Mouse (Mus musculus) left cerebral cortex, postnatal 36 days (tissue): Measurements from ENCODE around the gene Slc35c2. TPM values are rescaled to one million over a fixed set of nuclear protein-coding genes. Genes with fewer than 3 reads are reported as not detected.

Experiments used
- DNase-seq, 2 experiments: peaks; one replicate each; pipeline ENCODE4 v3.0.0; 2021 to 2022; ENCODE audit warnings: low spot score in 2 of 2, mixed read lengths in 1 of 2
- intact Hi-C: fragments of 180-260 bp; cut with DNase I; formaldehyde crosslinking; loops from one replicate; pipeline ENCODE4 v1.15.1; 2025
- total RNA-seq, 2 experiments: library from RNA; stranded (reverse); gene quantifications; 2 replicates each; pipeline ENCODE4 v1.2.3; 2021

Slc35c2 gene
- total RNA-seq, 2 experiments from 2014 or later: 52.9 to 56.8 TPM

GRCm38 (mm10) chr2:165316204-165316603, 28.5 kb upstream of the Slc35c2 start:
- intact Hi-C loops: loop anchor here (2.0 kb wide), 1 partner anchor 27 kb away; no protein-coding TSS in a partner anchor
- DNase-seq: no peak

DNA sequence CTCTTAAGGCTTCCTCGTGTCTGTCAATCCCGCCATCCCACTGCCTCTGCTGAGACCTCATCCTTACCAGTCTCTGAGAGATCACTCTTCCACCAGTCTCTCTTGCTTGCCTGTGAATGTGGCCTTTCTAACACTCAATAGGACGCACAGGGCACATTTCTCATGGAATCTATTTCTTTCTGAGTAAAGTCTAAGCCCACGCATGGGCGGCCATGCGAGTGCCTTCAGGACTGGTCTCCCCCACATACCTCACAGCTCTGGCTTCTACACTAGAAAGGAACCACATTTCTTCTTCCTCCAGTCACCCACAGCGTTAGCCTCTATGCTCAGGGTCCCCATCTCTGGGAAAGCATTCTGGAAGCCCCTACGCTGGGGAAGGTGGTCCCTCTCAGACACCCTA, 26.5 kb upstream of the Slc35c2 start:
- intact Hi-C loops: no loop called here
- no peak for DNase-seq

DNA sequence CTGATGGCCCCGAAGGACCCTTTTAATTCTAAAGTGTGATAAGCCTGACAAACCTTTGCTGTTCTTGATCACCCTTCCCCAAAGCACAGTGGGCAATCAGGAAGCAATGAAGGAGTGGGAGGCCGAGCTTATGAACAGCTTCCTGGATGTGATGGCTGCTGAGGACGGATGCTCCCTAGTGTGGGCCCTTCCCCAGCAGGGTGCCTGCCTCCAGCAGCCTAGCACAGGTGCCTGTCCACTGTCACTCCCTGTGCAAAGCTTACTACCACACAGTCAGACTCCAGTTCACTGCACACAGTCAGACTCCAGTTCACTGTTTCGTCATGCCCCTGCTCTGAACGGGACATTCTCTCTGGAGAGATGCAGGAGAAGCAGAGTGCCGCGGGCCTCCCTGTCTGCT, 24.7 kb upstream of the Slc35c2 start:
- no peak for DNase-seq
- intact Hi-C loops: loop anchor here (2.0 kb wide), 1 partner anchor 16 kb away; no protein-coding TSS in a partner anchor

DNA sequence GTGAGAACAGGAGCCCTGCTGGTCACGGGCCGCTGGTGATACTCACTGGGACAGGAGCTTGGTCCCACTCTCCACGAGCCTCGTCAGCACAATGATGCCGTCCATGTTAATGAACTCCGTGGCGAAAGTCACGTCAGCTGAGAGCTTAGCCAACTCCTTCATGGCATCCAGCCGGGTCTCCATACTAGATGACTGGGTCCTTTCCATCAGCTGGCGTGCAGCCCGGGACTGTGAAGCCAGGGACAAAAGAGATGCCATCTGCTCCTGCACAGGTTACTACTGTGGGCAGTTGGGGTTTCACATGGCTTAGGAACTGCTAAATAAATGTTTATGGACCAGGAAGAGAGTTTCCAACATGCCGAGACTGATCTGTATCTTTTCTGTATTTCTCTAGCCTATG, 23.9 kb upstream of the Slc35c2 start:
- DNase-seq: no peak
- intact Hi-C loops: no loop called here

GRCm38 (mm10) chr2:165310818-165311425, 23.3 kb upstream of the Slc35c2 start:
- intact Hi-C loops: no loop called here
- DNase-seq: no peak

- intact Hi-C loops: no loop called here
- DNase-seq: no peak
Observed at GRCm38 (mm10) chr2:165307801-165308200, 20.1 kb upstream of the Slc35c2 start.

GRCm38 (mm10) chr2:165305438-165305837, 17.8 kb upstream of the Slc35c2 start:
- no peak for DNase-seq
- intact Hi-C loops: no loop called here

DNA sequence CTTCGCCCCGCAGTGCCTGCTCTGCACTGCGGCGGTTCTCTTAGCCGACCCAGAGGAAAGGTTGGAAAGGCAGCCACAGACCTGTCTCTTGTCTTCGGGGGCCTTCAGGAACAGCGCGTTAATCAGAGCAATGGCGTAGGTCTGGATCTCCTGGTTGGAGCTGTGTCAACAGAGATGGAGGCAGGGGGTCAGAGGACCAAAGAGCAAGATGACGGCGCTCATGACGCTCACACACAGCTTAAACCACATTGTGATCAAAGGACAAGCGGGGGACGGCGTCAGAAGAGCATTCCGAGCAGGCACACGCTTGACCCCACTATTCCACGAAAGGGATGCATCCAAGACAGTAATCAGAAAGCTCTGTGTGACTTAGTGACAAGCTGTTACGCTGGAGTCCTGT, 17.1 kb upstream of the Slc35c2 start:
- intact Hi-C loops: no loop called here

GRCm38 (mm10) chr2:165303354-165304012, 15.8 kb upstream of the Slc35c2 start:
- DNase-seq: no peak
- intact Hi-C loops: no loop called here

More for the DNA sequence above, 17.1 kb upstream of the Slc35c2 start:
- no peak for DNase-seq

DNA sequence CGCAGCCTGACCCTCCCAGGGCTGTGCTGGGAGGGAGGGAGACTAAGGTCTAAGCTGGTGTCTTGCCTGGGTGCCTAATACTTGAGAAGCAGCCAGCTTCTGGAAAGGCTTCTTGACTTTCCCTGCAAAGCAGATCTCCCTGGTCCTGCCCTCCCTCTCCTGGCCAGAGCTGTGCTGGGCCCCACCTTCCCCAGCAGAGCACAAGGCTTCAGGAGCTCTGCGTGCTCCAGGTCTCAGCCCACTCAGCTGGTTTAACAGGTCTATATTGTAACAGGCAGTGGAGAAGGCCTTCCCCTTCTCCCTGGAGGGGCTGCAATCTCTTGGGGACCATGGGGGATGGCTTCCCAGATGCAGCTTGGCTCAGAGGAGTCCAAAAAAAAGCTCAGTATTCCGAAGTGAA, 13.7 kb upstream of the Slc35c2 start:
- intact Hi-C loops: no loop called here
- DNase-seq: no peak

GRCm38 (mm10) chr2:165300885-165301284, 13.2 kb upstream of the Slc35c2 start:
- no peak for DNase-seq
- intact Hi-C loops: no loop called here

DNA sequence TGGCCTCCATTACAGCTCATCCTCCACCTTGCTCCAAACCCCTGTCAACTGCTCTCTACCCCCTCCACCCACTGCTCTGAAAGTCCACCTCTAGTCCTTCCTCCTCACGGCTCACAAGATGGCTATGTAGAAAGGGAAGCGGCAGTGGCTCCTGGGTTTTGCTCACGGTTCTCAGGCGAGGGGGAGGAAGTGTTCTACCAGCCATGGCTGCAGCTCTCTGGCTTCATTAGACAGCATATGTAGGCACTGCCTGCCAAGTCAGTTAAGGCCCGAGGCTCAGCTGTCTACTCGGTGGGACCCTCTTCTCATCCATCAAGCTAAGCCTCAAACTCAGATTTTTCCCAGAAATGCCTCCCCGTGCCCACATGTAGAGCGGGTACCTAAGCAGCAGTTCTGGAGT, 12.8 kb upstream of the Slc35c2 start:
- no peak for DNase-seq
- intact Hi-C loops: no loop called here

- intact Hi-C loops: loop anchor here (2.0 kb wide), 1 partner anchor 15 kb away; no protein-coding TSS in a partner anchor
- DNase-seq: no peak
Observed at GRCm38 (mm10) chr2:165297429-165297828, 9.8 kb upstream of the Slc35c2 start.

GRCm38 (mm10) chr2:165296571-165296970, 8.9 kb upstream of the Slc35c2 start:
- DNase-seq: no peak
- intact Hi-C loops: loop anchor here (2.0 kb wide), 1 partner anchor 16 kb away; no protein-coding TSS in a partner anchor

- intact Hi-C loops: loop anchor here (2.0 to 5.0 kb wide), 3 partner anchors 28 to 64 kb away; partner anchors contain the start of gene Elmo2
- peak; percentile 88 to 89 for DNase-seq
Observed at GRCm38 (mm10) chr2:165288315-165289031, 804 bp upstream of the Slc35c2 start.

GRCm38 (mm10) chr2:165286361-165287201, 1.1 kb downstream of the Slc35c2 start:
- intact Hi-C loops: loop anchor here (5.0 kb wide), 1 partner anchor 66 kb away; no protein-coding TSS in a partner anchor
- peak; percentile 52 to 55 for DNase-seq

DNA sequence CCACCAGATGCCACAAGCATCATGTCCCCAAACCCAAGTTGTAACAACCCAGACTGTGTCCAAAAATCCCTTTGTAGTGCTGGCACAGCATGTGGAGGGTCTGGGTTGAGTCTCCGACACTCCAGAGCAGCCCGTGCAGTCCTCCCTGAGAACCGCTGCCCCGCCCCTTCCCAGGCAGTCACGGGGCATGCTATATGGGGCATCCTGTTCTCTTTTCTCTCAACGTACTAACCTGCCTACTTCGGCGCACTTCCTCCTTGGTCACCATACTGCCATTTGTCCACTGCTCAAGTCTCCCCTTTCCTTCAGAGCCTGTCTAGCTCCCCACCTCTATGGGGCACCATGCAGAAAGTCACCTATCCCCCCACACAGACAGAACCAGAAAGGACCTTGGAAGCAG, 2.0 kb downstream of the Slc35c2 start:
- intact Hi-C loops: loop anchor here (5.0 kb wide), 1 partner anchor 67 kb away; no protein-coding TSS in a partner anchor
- no peak for DNase-seq

DNA sequence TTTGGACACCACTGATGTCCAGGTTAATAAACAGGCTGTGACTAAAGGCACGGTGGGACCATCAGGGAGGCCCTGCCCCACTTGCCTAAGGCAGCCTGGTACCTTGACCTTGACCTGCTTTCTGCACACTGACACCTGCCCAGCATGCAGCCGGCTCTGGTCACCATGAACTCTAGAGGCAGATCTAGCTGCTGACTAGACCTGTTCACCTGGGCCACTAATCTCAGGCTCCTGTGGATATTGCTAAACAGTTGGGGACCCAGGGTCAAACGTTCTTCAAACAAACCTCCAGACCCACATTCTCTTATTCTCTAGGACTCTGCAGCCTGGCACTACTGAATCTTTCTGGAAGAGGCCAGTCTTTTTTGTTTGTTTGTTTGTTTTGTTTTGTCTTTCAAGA, 2.6 kb downstream of the Slc35c2 start:
- intact Hi-C loops: loop anchor here (5.0 kb wide), 1 partner anchor 67 kb away; no protein-coding TSS in a partner anchor
- no peak for DNase-seq

GRCm38 (mm10) chr2:165284377-165284776, 3.3 kb downstream of the Slc35c2 start:
- intact Hi-C loops: no loop called here
- DNase-seq: no peak
